Mouse (Mus musculus): ENCODE results near the gene Gm49486. TPM values are rescaled to one million over a fixed set of nuclear protein-coding genes. Genes with fewer than 3 reads are reported as not detected.

Gm49486 gene
- polyA plus RNA-seq, 1 experiment from 2014 or later = not detected

DNA sequence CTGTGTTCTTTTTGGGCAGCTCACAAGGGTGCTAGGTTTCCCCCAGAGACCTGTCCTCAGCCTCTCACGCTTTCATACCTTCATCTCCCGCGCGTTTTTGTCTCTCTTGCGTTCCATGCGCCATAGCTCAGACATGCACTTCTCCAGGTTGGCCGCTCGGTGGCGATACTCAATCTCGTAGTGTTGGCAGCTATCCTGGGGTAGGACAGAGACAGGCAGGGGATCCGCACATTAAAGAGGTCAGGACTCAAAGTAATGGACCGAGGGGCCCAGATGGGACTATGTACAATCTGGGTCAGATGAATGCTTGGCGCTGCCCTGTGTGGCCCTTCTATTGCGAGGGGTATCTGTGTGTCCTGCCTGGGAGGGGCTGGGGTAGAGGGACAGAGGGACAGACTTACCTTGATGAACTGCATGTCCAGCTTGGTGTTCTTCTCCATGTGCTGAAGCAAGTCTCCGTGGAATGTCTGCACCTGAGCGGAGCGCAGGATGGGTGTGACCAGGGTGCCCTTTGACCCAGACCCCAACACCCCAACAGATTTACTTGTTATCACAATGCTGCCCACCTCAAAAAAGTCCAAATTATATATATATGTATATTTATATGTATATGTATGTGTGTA, 42.0 kb downstream of the Gm49486 start:
- no peak for ATAC-seq (ENCODE audit: insufficient read depth)
- H3K9me3 ChIP-seq (replicated peaks) = no peaks in the 10 kb centered on the region
- WGBS (ENCODE audit: insufficient replicate concordance) = 17% methylated on average over 17 of the region's 17 CpGs

GRCm38 (mm10) chr15:79273020-79273419, 43.8 kb downstream of the Gm49486 start:
- Histone ChIP-seq H3K9me3 (replicated peaks) (no peaks in the 10 kb centered on the region), H3K4me2 (no peak overlapping the region), H3K9ac (no peak overlapping the region), H3K4me1 (replicated peaks) (peaks cover 11% of the 10 kb centered on the region), H3K36me3 (replicated peaks) (no peaks in the 10 kb centered on the region), H3K27ac (replicated peaks) (no peak overlapping the region), H3K4me3 (replicated peaks) (no peak overlapping the region), H3K27me3 (peaks cover 17% of the 10 kb centered on the region)
- no peak for ATAC-seq (ENCODE audit: insufficient read depth)
- 58% methylated on average over 10 of the region's 10 CpGs for WGBS (ENCODE audit: insufficient replicate concordance)

More for the DNA sequence above, 42.0 kb downstream of the Gm49486 start:
- H3K4me1 ChIP-seq (replicated peaks) = peaks cover 11% of the 10 kb centered on the region
- H3K9ac ChIP-seq = no peak overlapping the region
- H3K27me3 ChIP-seq = peaks cover 20% of the 10 kb centered on the region
- no peak overlapping the region for H3K27ac ChIP-seq (replicated peaks)
- H3K36me3 ChIP-seq (replicated peaks) = no peaks in the 10 kb centered on the region
- H3K4me2 ChIP-seq = peak overlapping the region; percentile 70
- peak overlapping the region; percentile 36 for H3K4me3 ChIP-seq (replicated peaks)

DNA sequence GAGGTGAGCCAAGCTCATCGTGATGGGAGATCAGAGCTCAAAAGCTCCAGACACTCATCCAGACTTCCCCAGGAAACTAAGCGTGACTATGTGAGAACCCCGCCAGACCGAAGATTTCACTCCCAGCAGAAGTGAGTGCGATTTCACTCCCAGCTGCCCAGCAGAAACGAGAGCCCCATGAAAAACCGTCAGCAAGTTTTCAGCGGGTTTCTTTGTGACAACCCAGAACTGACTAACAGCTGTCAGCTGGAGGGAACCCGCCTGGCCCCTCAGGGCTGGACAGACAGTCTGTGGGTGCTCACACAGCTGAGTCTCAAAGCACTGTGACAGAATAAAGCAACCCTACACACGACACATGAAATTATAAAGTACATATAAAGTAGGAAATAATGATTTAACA, 48.5 kb downstream of the Gm49486 start:
- Histone ChIP-seq H3K27ac (replicated peaks) (no peak overlapping the region), H3K4me2 (no peak overlapping the region), H3K9ac (no peak overlapping the region), H3K4me3 (replicated peaks) (no peak overlapping the region), H3K36me3 (replicated peaks) (no peaks in the 10 kb centered on the region), H3K9me3 (replicated peaks) (no peaks in the 10 kb centered on the region), H3K4me1 (replicated peaks) (peaks cover 20% of the 10 kb centered on the region), H3K27me3 (no peaks in the 10 kb centered on the region)
- WGBS (ENCODE audit: insufficient replicate concordance) = 57% methylated on average over 10 of the region's 10 CpGs
- ATAC-seq (ENCODE audit: insufficient read depth) = no peak

DNA sequence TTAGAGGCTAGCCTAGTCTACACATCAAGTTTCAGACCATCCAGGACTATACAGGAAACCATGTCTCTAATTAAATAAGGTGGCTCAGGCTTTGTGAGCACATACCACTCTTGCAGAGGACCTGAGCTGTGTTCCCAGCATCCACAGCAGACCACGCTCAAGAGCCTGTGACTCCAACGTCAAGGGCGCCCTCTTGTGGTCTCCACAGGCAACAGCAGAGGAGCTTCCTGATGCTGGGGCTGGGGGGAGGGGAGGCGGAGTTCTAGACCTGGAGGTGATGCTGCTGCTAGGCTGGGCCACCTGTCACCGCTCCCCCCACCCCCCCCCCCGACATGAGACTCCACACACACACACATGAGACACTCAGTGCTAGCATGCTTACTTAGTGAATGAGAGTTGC, 51.0 kb downstream of the Gm49486 start:
- ATAC-seq (ENCODE audit: insufficient read depth) = no peak
- no peak overlapping the region for H3K4me2 ChIP-seq
- H3K36me3 ChIP-seq (replicated peaks) = no peaks in the 10 kb centered on the region
- no peak overlapping the region for H3K27ac ChIP-seq (replicated peaks)
- H3K9me3 ChIP-seq (replicated peaks) = no peaks in the 10 kb centered on the region
- no peak overlapping the region for H3K4me3 ChIP-seq (replicated peaks)
- no peak overlapping the region for H3K9ac ChIP-seq
- peaks cover 30% of the 10 kb centered on the region for H3K4me1 ChIP-seq (replicated peaks)
- H3K27me3 ChIP-seq = no peaks in the 10 kb centered on the region
- WGBS (ENCODE audit: insufficient replicate concordance) = 34% methylated on average over 6 of the region's 6 CpGs

DNA sequence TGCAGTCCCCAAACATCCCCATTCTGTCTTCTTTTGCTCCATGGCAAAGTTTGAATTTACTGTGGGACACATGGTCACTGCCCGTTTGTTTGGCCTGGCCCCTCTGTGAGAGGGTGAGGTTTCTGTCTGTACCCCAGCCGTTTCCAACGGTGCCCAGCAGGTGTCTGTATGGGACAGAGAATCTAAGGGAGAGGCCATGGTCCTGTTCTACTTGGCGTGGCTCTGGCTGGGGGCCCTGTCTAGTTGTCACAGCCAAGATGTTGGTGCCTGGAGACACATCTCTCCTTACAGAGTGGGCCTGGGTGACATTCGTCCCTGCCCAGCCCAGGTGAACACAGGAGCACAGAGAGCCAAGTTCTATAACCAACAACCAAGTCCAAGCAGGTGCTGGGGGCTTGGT, 51.7 kb downstream of the Gm49486 start:
- no peak for ATAC-seq (ENCODE audit: insufficient read depth)
- Histone ChIP-seq H3K4me1 (replicated peaks) (peaks cover 30% of the 10 kb centered on the region), H3K9me3 (replicated peaks) (no peaks in the 10 kb centered on the region), H3K27ac (replicated peaks) (peak overlapping the region; percentile 61; the same call in 1 of the 2 replicates), H3K9ac (no peak overlapping the region), H3K4me3 (replicated peaks) (no peak overlapping the region), H3K36me3 (replicated peaks) (no peaks in the 10 kb centered on the region), H3K4me2 (peak overlapping the region; percentile 19), H3K27me3 (no peaks in the 10 kb centered on the region)
- 46% methylated on average over 5 of the region's 5 CpGs for WGBS (ENCODE audit: insufficient replicate concordance)

GRCm38 (mm10) chr15:79281389-79281788, 52.2 kb downstream of the Gm49486 start:
- Histone ChIP-seq H3K4me1 (replicated peaks) (peaks cover 30% of the 10 kb centered on the region), H3K27ac (replicated peaks) (peak overlapping the region; percentile 61), H3K27me3 (no peaks in the 10 kb centered on the region), H3K9me3 (replicated peaks) (no peaks in the 10 kb centered on the region), H3K9ac (no peak overlapping the region), H3K4me3 (replicated peaks) (no peak overlapping the region), H3K36me3 (replicated peaks) (no peaks in the 10 kb centered on the region), H3K4me2 (peak overlapping the region; percentile 19)
- WGBS (ENCODE audit: insufficient replicate concordance) = 15% methylated on average over 1 of the region's 1 CpGs
- peak; percentile 79 for ATAC-seq (ENCODE audit: insufficient read depth)

- Histone ChIP-seq H3K27me3 (no peaks in the 10 kb centered on the region), H3K9me3 (replicated peaks) (no peaks in the 10 kb centered on the region), H3K4me2 (no peak overlapping the region), H3K27ac (replicated peaks) (no peak overlapping the region), H3K36me3 (replicated peaks) (no peaks in the 10 kb centered on the region), H3K4me1 (replicated peaks) (peaks cover 34% of the 10 kb centered on the region), H3K9ac (no peak overlapping the region), H3K4me3 (replicated peaks) (no peak overlapping the region)
- ATAC-seq (ENCODE audit: insufficient read depth) = no peak
- 74% methylated on average over 5 of the region's 5 CpGs for WGBS (ENCODE audit: insufficient replicate concordance)
These were observed 53.2 kb downstream of the Gm49486 start for GRCm38 (mm10) chr15:79282434-79282833.

- ATAC-seq (ENCODE audit: insufficient read depth) = no peak
- H3K9me3 ChIP-seq (replicated peaks) = no peaks in the 10 kb centered on the region
- no peaks in the 10 kb centered on the region for H3K27me3 ChIP-seq
- H3K36me3 ChIP-seq (replicated peaks) = 0 out of 2 replicates have a peak, but pooled peaks cover under 1% of the 10 kb centered on the region
- H3K4me3 ChIP-seq (replicated peaks) = no peak overlapping the region
- H3K9ac ChIP-seq = no peak overlapping the region
- 62% methylated on average over 4 of the region's 4 CpGs for WGBS (ENCODE audit: insufficient replicate concordance)
- no peak overlapping the region for H3K4me2 ChIP-seq
- peaks cover 34% of the 10 kb centered on the region for H3K4me1 ChIP-seq (replicated peaks)
- H3K27ac ChIP-seq (replicated peaks) = no peak overlapping the region
These were observed 54.2 kb downstream of the Gm49486 start for GRCm38 (mm10) chr15:79283371-79283770.

DNA sequence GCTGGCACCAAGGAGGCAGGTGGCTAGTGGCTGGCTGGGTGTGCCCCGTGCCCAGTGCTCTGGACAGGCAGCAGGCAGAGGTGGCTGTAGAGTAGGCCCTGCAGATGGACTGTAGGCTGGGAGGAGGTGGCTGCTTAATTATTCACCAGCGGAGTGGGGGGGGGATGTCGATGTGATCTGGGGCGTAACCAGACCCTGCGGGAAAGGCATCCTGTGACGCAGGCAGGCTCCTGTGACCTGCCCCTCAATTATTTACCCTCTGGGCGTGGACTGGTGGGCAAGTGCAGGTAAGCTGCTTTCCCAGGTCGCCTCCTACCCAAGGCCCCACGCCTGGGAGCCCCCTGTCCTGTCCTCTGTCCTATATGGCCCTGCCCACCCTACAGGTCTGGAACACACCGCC, 56.2 kb downstream of the Gm49486 start, which contains the start of gene Baiap2l2:
Gene Baiap2l2 (minus strand): TSS at position 139 of the 400 bp plus-strand sequence.
- Histone ChIP-seq H3K9ac (no peak within 1 kb of the TSS), H3K4me2 (peak within 1 kb of the TSS; percentile 29; the same call in 1 of the 2 replicates), H3K36me3 (replicated peaks) (0 out of 2 replicates have a peak, but pooled peaks cover 12% of the 10 kb centered on the region), H3K27me3 (no peaks in the 10 kb centered on the region), H3K9me3 (replicated peaks) (no peaks in the 10 kb centered on the region), H3K4me3 (replicated peaks) (peak within 1 kb of the TSS; percentile 12; the same call in 1 of the 2 replicates), H3K27ac (replicated peaks) (no peak within 1 kb of the TSS; the same call in 1 of the 2 replicates), H3K4me1 (replicated peaks) (peaks cover 34% of the 10 kb centered on the region)
- ATAC-seq (ENCODE audit: insufficient read depth) = peak; percentile 25; the same call in 1 of the 2 replicates
- 57% methylated on average over 10 of the region's 10 CpGs for WGBS (ENCODE audit: insufficient replicate concordance)

- no peak for ATAC-seq (ENCODE audit: insufficient read depth)
- no peak overlapping the region for H3K27ac ChIP-seq (replicated peaks)
- 0 out of 2 replicates have a peak, but pooled peaks cover 12% of the 10 kb centered on the region for H3K36me3 ChIP-seq (replicated peaks)
These were observed 57.0 kb downstream of the Gm49486 start for GRCm38 (mm10) chr15:79286141-79286540.

GRCm38 (mm10) chr15:79287091-79287490, 57.9 kb downstream of the Gm49486 start:
- ATAC-seq (ENCODE audit: insufficient read depth) = no peak
- Histone ChIP-seq H3K27ac (replicated peaks) (no peak overlapping the region), H3K27me3 (no peaks in the 10 kb centered on the region), H3K9ac (no peak overlapping the region), H3K4me1 (replicated peaks) (peaks cover 19% of the 10 kb centered on the region), H3K36me3 (replicated peaks) (0 out of 2 replicates have a peak, but pooled peaks cover 12% of the 10 kb centered on the region), H3K9me3 (replicated peaks) (no peaks in the 10 kb centered on the region), H3K4me3 (replicated peaks) (no peak overlapping the region), H3K4me2 (no peak overlapping the region)
- 77% methylated on average over 7 of the region's 7 CpGs for WGBS (ENCODE audit: insufficient replicate concordance)

More at GRCm38 (mm10) chr15:79286141-79286540, 57.0 kb downstream of the Gm49486 start:
- Histone ChIP-seq H3K9me3 (replicated peaks) (no peaks in the 10 kb centered on the region), H3K4me3 (replicated peaks) (no peak overlapping the region), H3K9ac (no peak overlapping the region), H3K4me1 (replicated peaks) (peaks cover 27% of the 10 kb centered on the region), H3K27me3 (no peaks in the 10 kb centered on the region), H3K4me2 (no peak overlapping the region)
- 70% methylated on average over 7 of the region's 7 CpGs for WGBS (ENCODE audit: insufficient replicate concordance)

Data from liver, embryonic 15.5 days (tissue).